Mouse (Mus musculus): ENCODE results near the gene Dnah7c.
"Not testable (repeated sequence)": the region's sequence is repeated elsewhere in the genome, so short reads cannot be mapped to it uniquely, and the experiment has no call there.

Gene Dnah7c

DNA sequence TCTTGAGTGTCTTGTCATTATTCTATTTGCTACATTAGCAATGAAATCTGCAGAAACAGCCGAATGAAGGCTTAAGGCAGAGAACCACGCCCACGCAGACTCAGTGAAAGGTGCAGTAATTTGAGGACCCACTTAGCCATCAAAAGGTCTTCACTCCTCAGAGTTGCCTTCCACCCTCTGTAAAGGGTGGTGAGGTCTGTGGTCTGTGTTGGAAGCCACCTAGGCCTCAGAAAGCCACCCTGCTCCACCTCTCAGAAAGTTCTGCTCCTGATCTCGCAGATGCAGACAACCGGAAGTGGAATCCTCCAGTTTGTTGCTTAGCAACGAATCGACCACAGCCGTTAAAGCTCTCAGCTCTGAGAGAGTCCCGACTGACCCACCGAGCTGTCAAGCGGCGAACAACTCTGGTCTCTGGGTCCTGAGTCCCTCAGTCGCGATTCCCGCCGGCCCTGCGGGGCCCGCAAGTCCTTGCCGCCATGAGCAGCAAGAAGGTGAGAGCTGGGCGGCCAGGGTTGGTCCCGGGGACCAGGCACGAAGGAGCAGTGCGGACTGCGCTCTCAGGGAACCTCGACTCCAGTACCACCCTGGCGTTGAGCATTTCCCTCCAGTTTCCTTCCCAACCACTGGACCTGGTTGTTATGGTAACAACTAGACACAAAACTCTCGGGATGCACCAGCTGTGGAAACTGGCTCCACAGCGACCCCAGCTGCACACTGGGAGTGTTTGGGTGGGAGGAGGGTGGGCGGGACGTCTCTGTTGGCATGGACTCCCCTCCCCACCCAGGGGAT, at the start of gene Dnah7c:
TSS of gene Dnah7c (plus strand) at position 456 of the 789 bp plus-strand sequence.
- in situ Hi-C loops (cut with MboI) = no loop called here

DNA sequence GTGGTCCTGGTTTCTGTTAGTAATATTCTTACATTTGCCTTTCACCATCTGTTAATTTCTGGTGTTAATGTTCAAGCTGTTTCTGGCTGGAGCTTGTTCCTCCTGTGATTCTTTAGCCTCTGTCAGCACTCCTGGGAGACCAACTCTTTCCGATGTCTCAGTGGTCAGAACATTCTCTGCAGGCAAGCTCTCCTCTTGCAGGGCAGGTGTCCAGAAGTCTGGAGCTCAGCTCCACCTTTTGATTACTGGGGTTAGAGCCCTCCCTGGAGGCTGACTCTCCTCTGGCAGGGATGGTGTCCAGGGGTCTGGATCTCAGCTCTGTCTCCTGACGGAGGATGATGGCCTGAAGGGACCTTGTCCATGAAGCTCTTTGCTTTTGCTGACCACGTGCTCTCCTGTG, 44.8 kb upstream of the Dnah7c start:
- in situ Hi-C loops (cut with MboI) = not testable (repeated sequence)

DNA sequence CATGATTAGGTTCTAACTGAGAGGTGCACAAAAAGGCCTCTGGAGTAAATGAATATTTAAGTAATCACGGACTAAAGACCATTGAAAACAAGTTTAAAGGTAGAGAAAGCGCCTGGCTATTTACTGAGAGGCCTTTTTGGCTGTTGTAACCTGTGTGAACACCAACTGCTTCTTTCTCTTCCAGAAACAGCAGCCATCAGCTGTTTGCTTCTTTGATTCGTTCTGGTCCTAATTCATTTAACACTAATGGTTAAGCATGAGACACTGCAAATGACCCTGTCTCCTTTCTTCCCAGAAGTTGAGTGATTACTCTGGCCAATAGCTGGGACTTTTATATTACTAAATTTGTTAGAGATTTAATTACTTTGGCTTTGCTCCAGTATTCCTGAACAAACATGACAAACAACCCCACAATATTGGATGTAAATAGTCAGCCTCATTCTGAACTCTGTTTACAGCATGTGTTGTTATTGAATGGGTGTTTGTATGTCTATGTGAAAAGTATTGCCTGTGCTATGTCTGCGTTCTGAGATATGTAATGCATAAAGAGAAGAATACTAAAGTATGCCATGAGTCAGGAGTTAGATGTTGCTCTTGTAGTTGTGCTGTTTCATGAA, 30.6 kb upstream of the Dnah7c start:
- in situ Hi-C loops (cut with MboI) = not testable (repeated sequence)

DNA sequence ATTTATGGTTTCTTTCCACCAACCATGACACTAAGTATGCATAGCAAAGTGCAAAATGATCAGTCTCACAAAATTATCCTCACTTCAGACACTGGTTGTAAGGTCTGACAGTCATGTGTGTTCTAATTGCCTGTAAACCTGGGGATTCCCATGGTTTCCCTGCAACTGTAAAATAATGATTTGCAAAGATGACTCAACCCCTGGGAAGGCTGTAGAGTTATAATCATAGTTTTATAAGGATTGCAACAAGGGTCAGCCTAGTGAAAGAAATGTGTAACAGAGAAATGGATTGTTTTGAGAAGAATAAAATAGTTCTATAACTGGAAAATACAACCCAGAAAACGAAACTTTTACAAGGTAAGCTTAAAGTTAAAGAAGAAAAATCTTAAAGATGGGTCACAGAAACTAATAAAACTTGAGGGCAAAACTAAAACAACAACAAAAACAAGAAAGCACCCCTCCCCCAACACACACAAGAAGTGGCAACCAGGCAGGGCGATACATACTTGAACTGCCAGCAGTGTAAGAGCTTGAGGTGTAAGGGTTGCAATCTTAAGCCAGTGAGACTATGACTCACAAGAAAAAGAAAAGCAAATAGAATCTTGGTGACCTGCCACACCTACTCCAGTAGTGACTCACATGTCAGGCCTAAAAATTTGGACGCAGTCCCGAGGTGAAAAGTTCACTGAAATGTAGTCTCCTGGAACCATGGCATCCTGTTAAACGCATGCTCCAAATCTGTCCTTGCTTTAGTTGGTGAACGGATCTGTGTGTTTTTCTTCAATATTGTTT, 16.9 kb upstream of the Dnah7c start:
- in situ Hi-C loops (cut with MboI) = no loop called here

DNA sequence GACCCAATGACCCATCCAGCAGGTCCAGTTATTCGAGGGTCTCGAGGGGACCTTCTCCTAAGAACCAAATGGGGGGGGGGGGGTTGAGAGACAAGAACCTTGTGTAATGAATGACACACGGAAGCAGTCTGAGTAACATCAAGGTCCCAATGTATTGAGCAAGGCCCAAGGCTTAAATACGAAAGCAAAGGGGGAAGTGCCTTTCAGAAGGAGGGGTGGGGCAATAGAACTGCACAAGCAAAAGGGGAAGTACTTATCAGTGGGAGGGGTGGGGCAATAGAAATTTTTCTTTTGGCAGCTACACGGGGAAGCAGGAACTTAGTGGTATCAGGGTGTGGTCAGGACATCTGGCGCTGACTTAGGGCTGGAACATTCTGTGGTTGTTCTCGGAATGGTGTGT, 10.6 kb upstream of the Dnah7c start:
- in situ Hi-C loops (cut with MboI) = not testable (repeated sequence)

DNA sequence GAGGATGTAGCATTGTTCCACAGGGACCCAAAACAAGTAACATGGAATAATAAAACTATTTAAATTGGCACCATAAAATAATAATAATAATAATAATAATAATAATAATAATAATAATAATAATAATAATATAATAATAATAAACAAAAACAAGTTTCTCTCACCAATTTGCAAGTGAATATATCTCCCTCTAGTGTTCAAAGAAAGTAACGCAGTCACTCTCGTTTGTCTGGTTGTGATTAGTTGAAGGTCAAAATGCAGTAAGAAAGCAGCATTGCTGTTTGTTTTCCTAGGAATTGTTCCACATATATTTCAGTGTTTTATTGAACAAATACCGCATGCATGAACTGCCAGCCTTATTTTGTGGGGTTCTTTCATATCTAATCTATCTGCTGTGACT, 8.4 kb upstream of the Dnah7c start:
- in situ Hi-C loops (cut with MboI) = not testable (repeated sequence)

DNA sequence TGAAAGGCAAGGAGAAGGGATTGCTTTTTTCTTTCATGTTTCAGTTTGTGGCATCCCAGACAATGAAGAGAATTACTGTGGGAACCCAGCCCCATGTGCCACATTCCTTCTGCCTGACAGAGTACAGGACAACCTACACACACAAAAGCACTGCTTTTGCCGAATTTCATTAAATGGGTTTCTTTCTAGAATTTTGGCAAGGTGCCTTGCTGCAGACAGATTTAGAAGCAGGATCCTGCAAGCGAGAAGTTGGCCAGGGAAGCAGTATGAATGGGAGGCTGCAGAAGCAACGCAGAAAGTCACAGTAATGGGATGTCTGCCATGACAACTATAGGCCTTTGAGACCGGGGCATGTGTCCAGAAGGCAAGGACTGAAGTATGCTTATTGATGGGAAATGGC, 6.4 kb upstream of the Dnah7c start:
- in situ Hi-C loops (cut with MboI) = not testable (repeated sequence)

DNA sequence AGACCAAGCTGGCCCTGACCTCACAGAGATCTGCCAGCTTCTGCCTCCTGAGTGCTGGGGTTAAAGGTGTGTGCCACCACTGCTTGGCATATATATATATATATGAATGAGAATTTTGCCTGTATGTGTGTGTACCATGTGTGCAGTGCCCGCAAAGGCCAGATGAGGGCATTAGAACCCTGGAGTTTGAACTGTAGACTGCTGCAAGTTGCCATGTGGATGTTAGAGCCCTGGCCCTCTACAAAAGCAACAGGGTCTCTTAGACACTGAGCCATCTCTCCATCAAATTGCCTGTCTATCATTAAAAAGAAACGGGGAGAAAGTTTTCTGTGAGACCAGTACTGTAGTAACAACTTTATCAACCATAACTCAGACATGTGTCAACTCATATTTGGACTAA, 3.0 kb downstream of the Dnah7c start:
- in situ Hi-C loops (cut with MboI) = no loop called here

DNA sequence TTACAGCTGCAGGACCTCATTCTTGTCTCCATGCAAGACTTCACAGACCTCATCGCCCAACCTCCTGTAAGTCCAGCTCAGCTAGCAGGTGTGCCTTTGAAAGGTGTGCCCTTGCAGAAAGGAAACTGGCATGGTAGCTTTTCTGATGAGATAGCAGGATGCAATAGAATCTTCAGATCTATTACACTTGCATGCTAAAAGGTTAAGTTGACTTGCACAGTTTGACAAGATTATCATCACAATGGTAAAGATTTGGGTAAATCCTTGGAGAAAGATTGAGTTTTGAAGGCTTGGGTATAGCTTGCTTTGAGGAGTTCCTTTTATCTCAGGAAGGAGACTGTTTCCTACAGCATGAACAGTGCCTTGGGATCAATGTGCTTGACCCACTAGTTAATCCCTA, 89.3 kb downstream of the Dnah7c start:
- in situ Hi-C loops (cut with MboI) = not testable (repeated sequence)

DNA sequence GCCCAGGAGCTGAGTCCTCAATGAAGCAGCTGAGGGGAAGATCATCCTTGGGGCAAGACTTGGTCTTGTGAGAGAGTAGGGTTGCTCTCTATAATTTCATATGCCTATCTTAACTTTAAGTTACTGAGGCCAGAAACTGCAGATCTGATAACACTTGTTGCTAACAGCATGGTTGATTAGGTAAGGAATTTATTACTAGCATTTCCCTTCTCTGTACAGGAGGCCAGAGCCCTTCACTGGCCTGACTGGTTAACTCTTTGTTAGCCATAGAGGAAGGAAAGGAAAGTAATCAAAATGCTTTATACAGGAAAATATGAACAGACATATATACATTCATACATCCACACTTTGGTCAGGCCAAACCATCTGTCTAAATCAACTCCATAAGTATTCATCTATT, 95.6 kb downstream of the Dnah7c start:
- in situ Hi-C loops (cut with MboI) = no loop called here

DNA sequence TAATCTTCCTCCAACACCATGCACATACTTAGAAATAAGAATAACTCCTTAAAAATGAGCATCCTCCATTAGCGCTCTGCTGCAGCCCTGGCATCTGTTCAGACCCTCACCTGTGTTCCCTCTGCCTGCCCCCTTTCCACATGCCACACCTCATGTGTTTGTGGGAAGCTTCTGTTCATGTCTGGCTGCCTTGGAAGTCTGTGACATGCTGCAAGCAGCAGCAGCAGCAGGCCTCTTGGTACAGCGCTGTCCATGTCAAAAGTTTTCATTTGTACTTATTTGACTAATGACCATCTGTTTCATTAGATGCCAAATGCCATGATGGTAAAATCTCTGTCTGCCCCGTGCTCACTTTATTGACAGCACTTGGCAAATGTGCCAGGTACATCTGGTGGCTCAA, 101.1 kb downstream of the Dnah7c start:
- in situ Hi-C loops (cut with MboI) = not testable (repeated sequence)

DNA sequence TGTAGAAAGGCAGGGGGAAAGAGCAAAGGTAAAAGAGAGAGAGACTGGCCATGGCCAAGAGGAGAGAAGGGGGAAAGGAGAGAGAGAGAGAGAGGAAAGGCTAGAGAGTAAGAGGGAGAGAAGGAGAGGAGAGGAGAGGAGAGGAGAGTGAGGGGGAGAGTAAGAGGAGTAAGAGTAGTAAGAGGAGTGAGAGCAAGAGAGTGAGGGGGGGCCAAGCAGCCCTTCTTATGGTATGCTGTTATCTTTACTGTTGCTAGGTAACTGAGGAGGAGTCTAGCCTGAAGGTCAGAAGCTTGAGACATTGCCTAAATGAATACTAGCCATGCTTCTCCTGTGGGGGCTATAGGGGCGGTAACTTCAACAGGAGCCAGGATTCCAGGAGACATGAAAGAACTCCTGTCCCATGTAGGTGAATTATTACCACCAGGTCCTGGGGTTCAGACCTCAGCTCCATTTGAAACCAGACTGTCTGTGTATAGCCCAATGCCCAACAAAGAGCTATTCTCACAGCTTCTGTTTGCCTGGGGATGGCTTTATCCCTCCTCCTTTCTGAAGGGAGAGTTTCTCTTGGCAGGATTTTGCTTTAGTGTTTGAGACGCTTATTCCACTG, 119.5 kb downstream of the Dnah7c start:
- in situ Hi-C loops (cut with MboI) = no loop called here

DNA sequence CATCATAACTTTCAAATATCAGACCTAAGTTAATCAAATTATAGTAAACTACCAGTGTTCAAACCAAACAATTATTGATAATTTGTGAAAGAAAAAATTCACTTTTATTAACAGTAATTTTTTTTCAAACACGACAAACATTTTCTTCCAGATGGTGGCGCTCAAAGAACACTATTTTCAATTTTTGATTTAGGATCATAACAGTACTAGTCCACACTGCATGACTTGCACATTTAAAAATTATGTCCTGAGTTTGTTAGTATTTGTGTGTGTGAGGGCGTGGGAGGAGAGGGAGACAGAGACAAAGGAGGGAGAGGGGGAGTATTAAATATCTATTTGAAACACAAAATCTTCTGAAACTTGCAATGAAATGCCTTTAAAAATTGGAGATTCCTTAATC, 155.0 kb downstream of the Dnah7c start:
- in situ Hi-C loops (cut with MboI) = no loop called here

DNA sequence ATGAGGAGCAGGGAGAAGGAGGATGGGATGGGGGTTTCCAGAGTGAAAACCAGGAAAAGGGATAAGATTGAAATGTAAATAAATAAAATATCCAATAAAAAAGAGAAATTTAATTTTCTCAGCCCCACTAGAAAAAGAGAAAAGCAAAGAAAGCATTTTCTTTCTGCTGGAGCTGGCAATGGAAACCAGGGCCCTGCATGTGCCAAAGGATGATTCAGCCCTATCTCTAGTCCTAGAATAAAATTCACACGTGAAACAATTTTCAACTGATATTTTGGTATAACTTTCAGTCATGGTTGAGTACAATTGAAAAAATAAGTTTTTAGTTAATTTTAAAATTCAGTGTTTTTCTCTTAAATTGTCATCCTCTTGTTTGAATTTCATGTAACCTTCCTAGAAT, 168.4 kb downstream of the Dnah7c start:
- in situ Hi-C loops (cut with MboI) = not testable (repeated sequence)

DNA sequence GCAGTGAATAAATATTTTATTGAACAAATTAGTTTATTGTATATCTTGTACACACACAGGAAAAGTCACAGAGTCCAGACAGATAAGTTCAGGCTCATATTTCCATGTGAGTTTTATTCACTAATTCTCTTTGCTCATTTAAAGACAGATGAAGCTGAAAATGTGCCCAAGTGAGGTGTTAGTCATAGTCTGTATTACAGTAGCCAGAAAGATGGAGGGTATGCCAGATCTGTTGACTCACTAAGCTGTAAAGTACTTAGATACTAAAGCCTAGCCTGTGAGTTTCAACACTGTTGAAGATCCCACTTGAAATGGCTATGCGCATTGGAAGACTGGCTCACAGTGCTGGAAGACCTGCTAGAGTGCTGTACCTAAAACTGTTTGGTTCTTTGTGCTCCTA, 171.0 kb downstream of the Dnah7c start:
- in situ Hi-C loops (cut with MboI) = not testable (repeated sequence)

DNA sequence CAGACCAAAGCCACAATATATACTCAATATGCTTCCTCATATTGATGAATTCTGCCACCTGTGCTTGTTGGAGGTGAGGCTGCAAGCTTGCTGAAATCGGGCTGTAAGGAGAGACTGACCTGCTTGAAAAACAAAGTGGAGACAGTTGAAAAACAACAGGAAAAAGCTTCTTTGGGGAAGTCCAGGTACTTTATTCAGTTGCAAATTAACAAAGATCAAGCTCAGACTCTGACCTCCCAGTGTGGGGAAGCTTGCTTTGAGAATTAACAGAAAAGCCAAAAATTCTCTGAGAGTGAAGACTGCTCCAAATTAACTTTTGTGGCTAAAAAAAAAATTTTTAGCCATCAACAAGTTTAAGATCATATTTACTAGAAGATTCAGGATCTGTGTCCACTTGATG, 194.9 kb downstream of the Dnah7c start:
- in situ Hi-C loops (cut with MboI) = no loop called here

DNA sequence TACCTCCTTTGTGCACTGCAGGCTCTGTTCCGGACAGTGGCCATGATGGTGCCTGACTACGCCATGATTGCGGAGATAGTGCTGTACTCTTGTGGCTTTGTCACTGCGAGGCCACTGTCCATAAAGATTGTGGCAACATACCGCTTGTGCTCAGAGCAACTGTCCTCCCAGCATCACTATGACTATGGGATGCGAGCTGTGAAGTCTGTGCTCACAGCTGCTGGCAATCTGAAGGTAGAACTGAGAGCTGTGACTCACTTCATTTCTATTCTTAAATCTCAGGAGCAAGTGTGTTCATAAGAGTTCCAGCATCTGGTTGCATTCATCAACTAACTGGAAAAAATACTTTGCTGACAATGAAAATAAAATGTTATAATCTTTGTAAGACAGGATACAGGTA, 200.5 kb downstream of the Dnah7c start:
- in situ Hi-C loops (cut with MboI) = not testable (repeated sequence)

DNA sequence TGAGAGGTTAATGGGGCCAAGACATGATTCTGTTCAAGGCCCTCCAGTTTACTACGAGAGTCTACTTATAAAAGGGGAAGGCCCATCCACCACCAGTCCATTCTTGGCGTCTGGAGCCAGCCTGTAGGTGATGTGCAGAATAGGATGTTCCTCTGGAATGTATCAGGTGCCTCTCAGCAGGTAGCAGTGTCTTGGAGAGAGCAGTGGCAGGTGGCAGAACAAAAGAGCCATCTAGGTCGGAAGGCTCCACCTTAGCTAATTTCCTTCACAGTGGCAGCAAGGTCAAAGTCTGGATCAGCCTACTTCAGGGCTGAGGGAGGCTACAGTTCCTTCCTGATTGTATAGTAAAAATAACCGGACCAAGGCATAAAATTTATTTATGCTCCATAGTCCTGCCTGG, 224.4 kb downstream of the Dnah7c start:
- in situ Hi-C loops (cut with MboI) = not testable (repeated sequence)

DNA sequence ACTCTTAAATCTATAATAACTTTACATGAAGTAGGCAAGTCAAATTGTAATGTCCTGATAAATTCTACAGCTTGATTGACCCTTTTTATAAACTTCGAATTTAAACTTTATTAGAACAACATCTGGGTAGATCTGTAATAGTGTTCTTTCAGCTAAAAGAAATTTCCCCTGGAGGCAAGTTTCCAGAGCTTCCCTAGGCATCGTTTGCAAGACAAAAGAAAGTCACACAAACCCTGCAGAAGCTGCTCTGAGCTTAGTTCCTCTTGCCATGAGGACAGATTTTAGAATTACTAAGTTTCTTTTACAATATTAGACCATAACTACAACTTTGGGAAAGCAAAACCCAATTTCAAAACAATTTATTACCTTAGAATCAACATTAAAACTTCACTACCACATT, 227.3 kb downstream of the Dnah7c start:
- in situ Hi-C loops (cut with MboI) = not testable (repeated sequence)

DNA sequence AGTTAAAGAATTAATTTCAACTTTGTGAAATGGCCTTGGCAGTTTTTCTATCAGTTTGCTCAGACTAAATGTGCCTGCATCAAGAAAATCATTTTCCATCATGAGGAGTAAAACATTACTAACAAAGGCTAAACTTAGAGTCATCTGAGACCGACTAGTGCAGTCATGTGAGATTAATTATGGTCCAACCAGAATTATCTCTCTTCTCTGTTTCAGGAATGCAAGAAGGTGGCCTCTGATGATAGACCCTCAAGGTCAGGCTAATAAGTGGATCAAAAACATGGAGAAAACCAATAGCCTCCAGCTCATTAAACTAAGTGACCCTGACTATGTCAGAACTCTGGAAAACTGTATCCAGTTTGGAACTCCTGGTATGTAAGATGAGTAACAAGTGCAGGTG, 299.4 kb downstream of the Dnah7c start:
- in situ Hi-C loops (cut with MboI) = not testable (repeated sequence)

DNA sequence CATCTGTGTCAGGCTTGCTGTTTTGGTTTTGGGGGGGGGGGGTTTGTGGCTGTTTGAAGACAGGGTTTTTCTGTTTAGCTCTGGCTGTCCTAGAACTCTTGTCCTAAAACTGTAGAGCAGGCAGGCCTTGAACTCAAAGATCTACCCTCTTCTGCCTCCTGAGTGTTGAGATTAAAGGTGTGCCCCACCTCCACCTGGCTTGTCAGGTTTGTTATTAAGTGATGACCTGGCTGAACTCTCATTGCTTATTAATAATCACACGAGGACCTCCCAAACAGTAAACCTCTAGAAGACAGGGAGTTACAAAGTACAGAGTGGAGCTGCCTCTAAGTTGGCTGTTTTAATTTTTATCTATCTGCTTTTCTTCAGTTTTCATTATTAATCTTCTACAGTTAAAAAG, 299.9 kb downstream of the Dnah7c start:
- in situ Hi-C loops (cut with MboI) = no loop called here

DNA sequence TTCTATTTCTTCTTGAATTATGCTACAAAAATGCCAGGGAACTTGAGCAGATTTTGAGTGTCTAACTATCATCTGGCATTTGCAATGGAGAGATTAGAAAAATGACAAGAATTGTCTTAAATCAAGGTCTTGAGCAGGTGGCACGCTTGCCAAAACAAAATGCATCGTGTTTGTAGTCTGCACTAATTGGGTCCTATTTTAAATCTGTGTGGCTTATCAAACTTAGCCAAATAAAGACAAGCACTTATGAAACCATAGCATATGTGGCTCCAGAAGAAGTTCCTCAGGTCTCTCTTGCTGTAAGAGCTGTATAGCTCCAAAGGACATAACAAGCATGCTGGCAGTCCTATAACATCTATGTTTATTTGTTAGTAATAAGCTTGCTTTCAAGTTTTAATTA, 300.3 kb downstream of the Dnah7c start:
- in situ Hi-C loops (cut with MboI) = not testable (repeated sequence)
